Mouse (Mus musculus) liver, embryonic 14.5 days (tissue): ENCODE data around the gene Txnip.

Source experiments
- CTCF ChIP-seq: IDR thresholded peaks from 2 replicates; pipeline ENCODE4 v1.5.1; 2016; ENCODE audit warnings: antibody characterized with exemption, low read depth, control low read depth
- EP300 ChIP-seq: IDR thresholded peaks from 2 replicates; pipeline ENCODE4 v1.6.1; 2016; ENCODE audit warnings: antibody characterized with exemption, low read depth

GRCm38 (mm10) chr3:96599069-96599393 lies 41.3 kb downstream of the Txnip start:
- TF ChIP-seq EP300 (no peak), CTCF (no peak)
